Mouse (Mus musculus) naive thymus-derived CD4-positive, alpha-beta T cell, adult 5 months (primary cell): Measurements from ENCODE around the gene Tmc4. TPM values are rescaled to one million over a fixed set of nuclear protein-coding genes. Genes with fewer than 3 reads are reported as not detected.

ENCODE experiments used
- polyA plus RNA-seq: library from polyadenylated mRNA; unstranded; fragments of 100-300 nt; shearing (Covaris generic); gene quantifications from one replicate; pipeline ENCODE4 v1.2.1, GENCODE M21; 2017

Tmc4 gene
- 4.5 TPM for polyA plus RNA-seq

GRCm38 (mm10) chr7:3677342-3677741 lies at the start of gene Tmc4:
TSS of gene Tmc4 (minus strand) at chr7:3677553.

DNA sequence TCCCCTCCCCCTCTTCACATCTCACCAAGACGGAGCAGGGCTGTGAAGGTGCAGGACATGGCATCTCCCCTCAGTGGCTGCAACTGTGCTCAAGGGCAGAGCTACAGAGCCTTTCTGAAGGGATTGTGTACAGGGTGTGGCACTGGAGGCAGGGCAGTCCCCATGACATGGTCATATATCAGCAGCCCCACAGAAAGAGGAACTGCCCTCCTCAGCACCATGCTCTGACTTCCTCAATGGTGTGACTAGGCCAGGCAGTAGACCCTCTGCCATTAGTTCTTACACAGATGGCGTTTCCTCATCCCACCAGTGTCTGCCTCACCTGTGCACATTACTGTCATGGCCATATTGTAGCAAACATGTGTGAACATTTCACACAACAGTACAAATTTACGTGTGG lies 42.9 kb upstream of the Tmc4 start, which contains the start of gene Pirb:
TSS of gene Pirb (minus strand) at position 124 of the 400 bp plus-strand sequence.

GRCm38 (mm10) chr7:3703879-3704441 lies 26.6 kb upstream of the Tmc4 start, which contains the start of gene Rps9:
TSS of gene Rps9 (plus strand) at chr7:3703993.

DNA sequence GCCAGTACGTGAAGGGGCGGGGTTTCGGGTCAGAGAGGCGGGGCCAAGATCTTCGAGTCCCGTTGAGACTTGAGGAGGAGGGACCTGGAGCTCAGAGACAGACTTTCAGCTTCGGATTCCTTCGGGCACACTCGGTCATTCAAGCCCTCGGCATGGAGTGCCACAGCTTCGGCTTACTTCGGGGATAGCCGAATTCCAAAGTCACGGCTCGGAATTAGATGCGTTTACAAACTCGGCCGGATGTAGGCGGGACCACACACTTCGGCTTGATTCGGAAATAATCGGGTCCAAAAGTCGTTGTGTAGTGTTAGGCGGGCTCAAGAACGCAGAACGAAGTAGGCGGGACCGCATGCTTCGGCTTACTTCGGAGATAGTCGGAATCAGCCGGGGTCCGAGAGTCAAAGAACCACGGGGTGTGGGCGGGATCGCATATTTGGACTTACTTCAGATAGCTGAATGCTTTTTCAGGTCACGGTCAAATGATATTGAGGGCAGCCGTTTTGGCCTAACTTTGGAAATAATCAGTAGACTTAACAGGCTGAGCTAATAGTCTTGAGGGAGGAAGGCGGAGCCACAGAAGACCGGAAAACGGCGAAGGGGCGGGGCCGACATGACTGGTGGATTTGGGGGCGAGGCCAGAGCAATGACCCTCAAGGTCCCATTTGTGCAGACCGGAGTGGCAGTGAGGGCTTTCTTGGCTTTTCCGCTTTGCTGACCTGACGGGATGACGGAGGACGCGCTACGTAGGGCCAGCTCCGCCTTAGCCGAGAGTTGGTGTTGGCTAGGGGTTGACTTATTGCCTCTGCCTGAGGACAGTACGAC lies 15.8 kb upstream of the Tmc4 start, which contains the start of gene Mboat7:
TSS of gene Mboat7 (minus strand) at position 537 of the 822 bp plus-strand sequence.

DNA sequence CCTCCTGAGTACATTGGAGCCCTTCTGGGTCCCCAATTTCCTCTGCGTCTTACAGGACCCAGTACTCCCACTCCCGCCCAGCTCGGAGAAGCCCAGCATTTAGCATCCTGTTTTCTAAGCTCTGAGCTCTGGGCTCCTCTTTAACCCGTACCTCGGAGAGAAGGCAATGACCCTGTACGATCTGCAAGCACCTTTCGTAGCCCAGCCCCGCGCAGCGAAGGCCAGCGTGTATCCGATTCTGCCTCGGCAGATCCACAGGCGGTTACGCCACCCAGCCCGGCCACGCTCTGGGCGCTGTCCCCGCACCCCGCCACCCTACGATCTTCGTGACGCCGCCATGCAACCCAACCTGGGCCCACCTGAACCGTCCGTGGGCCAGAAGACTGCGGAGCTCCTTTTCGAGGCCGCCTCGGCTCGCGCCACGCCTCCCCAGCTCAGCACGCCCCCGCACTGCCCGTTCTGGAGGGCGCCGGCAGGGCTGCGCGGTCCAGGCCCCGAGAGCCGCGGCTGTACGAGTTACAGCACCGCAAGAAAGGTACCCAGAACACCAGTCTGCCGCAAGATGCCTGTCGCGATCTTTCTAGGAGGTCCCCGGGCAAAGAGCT lies 15.1 kb upstream of the Tmc4 start, which contains the start of gene Tsen34:
TSS of gene Tsen34 (plus strand) at position 482 of the 605 bp plus-strand sequence.

GRCm38 (mm10) chr7:3665215-3666114 lies 11.9 kb downstream of the Tmc4 start, which contains the start of gene Leng1:
TSS of gene Leng1 (minus strand) at chr7:3665840.

GRCm38 (mm10) chr7:3644672-3645487 lies 32.5 kb downstream of the Tmc4 start, which contains the start of gene Cnot3:
TSS of gene Cnot3 (plus strand) at chr7:3645268.

DNA sequence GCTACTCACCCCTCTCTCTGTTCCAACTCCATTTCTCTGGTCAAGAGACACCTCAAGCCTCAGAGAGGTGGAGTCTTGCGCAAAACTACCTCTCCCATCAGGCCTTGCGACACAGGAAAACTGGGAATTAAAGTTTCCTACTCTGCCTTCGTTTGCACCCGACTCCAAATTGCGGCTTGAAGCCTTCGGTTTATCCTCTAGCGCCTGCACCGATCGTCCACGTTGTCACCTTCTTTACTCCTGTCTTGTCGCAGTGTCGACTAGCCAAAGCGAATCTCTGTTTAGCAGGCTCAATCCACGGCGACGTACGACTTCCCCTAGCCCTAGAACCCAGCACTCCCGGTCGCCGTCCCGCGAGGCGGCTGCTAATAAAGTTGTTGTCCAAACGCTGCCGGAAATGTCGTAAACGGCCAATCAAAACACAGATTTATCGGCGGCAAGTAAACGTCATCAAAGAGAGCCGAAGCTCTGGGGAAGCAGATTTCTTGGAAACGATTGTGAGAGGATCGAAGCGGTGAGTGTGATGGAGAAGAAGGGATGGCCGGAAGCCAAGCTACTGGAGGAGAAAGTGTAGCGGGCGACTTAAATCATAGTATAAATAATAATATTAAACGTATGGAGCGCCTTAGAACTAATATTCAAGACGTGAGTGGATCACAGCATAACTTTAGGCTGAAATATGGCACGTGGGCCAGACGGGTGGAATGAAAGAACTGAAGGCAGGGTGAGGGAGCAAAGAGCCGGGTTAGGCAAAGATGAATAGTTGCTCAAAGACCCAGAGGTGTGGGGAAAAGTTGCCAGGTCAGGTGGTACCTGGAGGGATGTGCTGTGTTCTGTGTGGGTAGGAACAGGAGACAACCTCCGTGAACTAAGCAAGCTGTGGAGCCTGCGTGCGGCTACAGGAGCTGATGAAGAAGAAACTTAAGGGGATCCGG lies 47.5 kb downstream of the Tmc4 start, which contains the start of the genes Tfpt and Prpf31:
TSS of gene Tfpt (minus strand) at position 387 of the 935 bp plus-strand sequence.
TSS of gene Prpf31 (plus strand) at position 443 of the 935 bp plus-strand sequence.

GRCm38 (mm10) chr7:3617242-3617995 lies 59.9 kb downstream of the Tmc4 start, which contains the start of gene Ndufa3:
TSS of gene Ndufa3 (plus strand) at chr7:3617373.

DNA sequence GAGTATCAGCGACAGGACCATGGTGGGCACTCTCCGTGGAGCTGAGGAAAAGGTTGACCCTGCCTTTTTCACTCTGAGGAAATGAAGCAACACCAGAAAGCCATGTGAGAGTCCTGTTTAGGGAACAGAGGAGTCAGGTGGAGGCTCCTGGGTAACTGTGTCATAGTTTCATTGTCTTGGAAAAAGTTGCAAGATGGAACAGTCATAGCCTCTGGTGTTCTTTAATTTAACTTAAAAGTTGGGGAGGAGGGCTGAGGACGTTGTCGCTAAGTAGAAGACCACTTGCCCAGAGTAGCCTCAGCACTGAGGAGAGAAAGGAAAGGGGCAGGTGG lies 61.3 kb downstream of the Tmc4 start, which contains the start of gene Oscar:
TSS of gene Oscar (minus strand) at position 101 of the 332 bp plus-strand sequence.

Other genes with a start within 250 kb of the Tmc4 start
- not detected for gene Tarm1, start 174.9 kb downstream of the Tmc4 start, polyA plus RNA-seq
- gene Oscar, start 61.4 kb downstream of the Tmc4 start, polyA plus RNA-seq, result 0.19 TPM
- gene Ndufa3, start 60.2 kb downstream of the Tmc4 start, polyA plus RNA-seq, result 285 TPM
- 26.4 TPM for gene Tfpt, start 47.6 kb downstream of the Tmc4 start, polyA plus RNA-seq
- gene Prpf31, start 47.6 kb downstream of the Tmc4 start, polyA plus RNA-seq, result 48.7 TPM
- 93.3 TPM for gene Cnot3, start 32.3 kb downstream of the Tmc4 start, polyA plus RNA-seq
- 28.2 TPM for gene Leng1, start 11.7 kb downstream of the Tmc4 start, polyA plus RNA-seq
- gene Tsen34, start 15.3 kb upstream of the Tmc4 start, polyA plus RNA-seq, result 23.0 TPM
- gene Mboat7, start 16.0 kb upstream of the Tmc4 start, polyA plus RNA-seq, result 86.5 TPM
- gene Rps9, start 26.4 kb upstream of the Tmc4 start, polyA plus RNA-seq, result 2,509 TPM
- gene Pirb, start 42.8 kb upstream of the Tmc4 start, polyA plus RNA-seq, result 0.12 TPM
- gene Gm15448, start 148.1 kb upstream of the Tmc4 start, polyA plus RNA-seq, result not detected
- not detected for gene Pira2, start 167.5 kb upstream of the Tmc4 start, polyA plus RNA-seq
- gene Gm14548, start 220.6 kb upstream of the Tmc4 start, polyA plus RNA-seq, result not detected
- not detected for gene Lilra6, start 237.9 kb upstream of the Tmc4 start, polyA plus RNA-seq